Mouse (Mus musculus) erythroblast, embryonic 14.5 days (primary cell): Measurements from ENCODE around the gene Phospho2.

ENCODE experiments used
- GATA1 ChIP-seq: IDR thresholded peaks from 2 replicates; pipeline ENCODE4 v1.6.1; 2012; ENCODE audit warnings: low read length, inconsistent platforms, mixed read lengths
- TAL1 ChIP-seq: IDR thresholded peaks from 3 replicates; pipeline ENCODE4 v1.6.1; 2012; ENCODE audit warnings: low read length, inconsistent platforms, mixed read lengths

- TF ChIP-seq GATA1 (no peak), TAL1 (no peak)
These were observed 33.1 kb downstream of the Phospho2 start for GRCm38 (mm10) chr2:69822361-69823128.
